Mouse (Mus musculus) right cerebral cortex, postnatal 4 days (tissue): ENCODE measurements around the gene Adprhl1.

ENCODE experiments used
- DNase-seq: peaks from one replicate; pipeline ENCODE4 v3.0.0-alpha.2; 2022

Adprhl1 gene

GRCm38 (mm10) chr8:13228923-13229610, 24.9 kb downstream of the Adprhl1 start:
- DNase-seq = no peak

- no peak for DNase-seq
Measured at GRCm38 (mm10) chr8:13227184-13227583, 26.8 kb downstream of the Adprhl1 start.

- DNase-seq = no peak
Measured at GRCm38 (mm10) chr8:13226288-13226687, 27.7 kb downstream of the Adprhl1 start.

- no peak for DNase-seq
Measured at GRCm38 (mm10) chr8:13224426-13224825, 29.5 kb downstream of the Adprhl1 start.

GRCm38 (mm10) chr8:13218441-13218840, 35.5 kb downstream of the Adprhl1 start:
- DNase-seq = no peak

GRCm38 (mm10) chr8:13217986-13218385, 36.0 kb downstream of the Adprhl1 start:
- DNase-seq = no peak

GRCm38 (mm10) chr8:13217093-13217492, 36.9 kb downstream of the Adprhl1 start:
- no peak for DNase-seq

- DNase-seq = no peak
Measured at GRCm38 (mm10) chr8:13216386-13216785, 37.6 kb downstream of the Adprhl1 start.

- peak; percentile 86 for DNase-seq
Measured at GRCm38 (mm10) chr8:13213479-13214268, 40.3 kb downstream of the Adprhl1 start.

GRCm38 (mm10) chr8:13209770-13210169, 44.2 kb downstream of the Adprhl1 start:
- DNase-seq = no peak

GRCm38 (mm10) chr8:13208627-13209355, 45.2 kb downstream of the Adprhl1 start:
- no peak for DNase-seq

GRCm38 (mm10) chr8:13206290-13206689, 47.7 kb downstream of the Adprhl1 start:
- no peak for DNase-seq

GRCm38 (mm10) chr8:13205311-13205710, 48.7 kb downstream of the Adprhl1 start:
- DNase-seq = no peak

GRCm38 (mm10) chr8:13204371-13205140, 49.4 kb downstream of the Adprhl1 start:
- DNase-seq = no peak

- no peak for DNase-seq
Measured at GRCm38 (mm10) chr8:13203472-13203871, 50.5 kb downstream of the Adprhl1 start.

GRCm38 (mm10) chr8:13202806-13203205, 51.2 kb downstream of the Adprhl1 start:
- no peak for DNase-seq

GRCm38 (mm10) chr8:13202041-13202440, 51.9 kb downstream of the Adprhl1 start:
- no peak for DNase-seq

- no peak for DNase-seq
Measured at GRCm38 (mm10) chr8:13201013-13201334, 53.0 kb downstream of the Adprhl1 start.

- peak; percentile 76 for DNase-seq
Measured at GRCm38 (mm10) chr8:13200301-13201012, 53.5 kb downstream of the Adprhl1 start, which contains the start of gene Grtp1. Grtp1 (minus strand) TSS chr8:13200620.

GRCm38 (mm10) chr8:13199385-13200061, 54.4 kb downstream of the Adprhl1 start:
- no peak for DNase-seq

- DNase-seq = no peak
Measured at GRCm38 (mm10) chr8:13197493-13197892, 56.5 kb downstream of the Adprhl1 start.

GRCm38 (mm10) chr8:13194818-13195217, 59.1 kb downstream of the Adprhl1 start:
- DNase-seq = no peak
